Mouse (Mus musculus): ENCODE measurements at regions not wholly inside any gene's neighbourhood (a gene's known extent, or its start where the extent isn't known, plus 50 kb on each side); places are given as distances from the start of the nearest gene placed in this dataset.

DNA sequence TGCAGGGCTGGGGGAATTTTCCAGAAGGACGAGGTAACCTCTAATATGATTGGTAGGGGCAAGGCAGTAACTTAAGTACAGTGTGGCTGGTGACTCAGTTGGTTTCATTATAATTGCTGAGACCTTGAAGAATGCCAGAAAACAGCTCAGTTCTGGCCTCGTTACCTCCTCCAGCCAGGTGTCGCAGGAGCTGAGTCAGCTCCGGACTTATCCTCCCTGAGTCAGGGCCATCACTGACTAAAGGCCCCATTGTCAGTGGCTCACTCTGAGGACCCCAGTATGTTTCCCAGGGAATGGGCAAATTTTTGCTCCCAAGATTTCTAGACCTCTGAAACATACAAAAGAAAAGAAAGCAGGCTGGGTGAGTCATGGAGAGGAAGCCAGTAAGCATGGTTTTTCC is 154.6 kb upstream of the Hs6st1 start:
- TF ChIP-seq CTCF (IDR thresholded peaks at IDR 0.05; ENCODE audit: low read depth) (no peak), EP300 (optimal IDR thresholded peaks at IDR 0.05) (no peak)

Data from stomach, postnatal 0 days (tissue).